ENCODE assay signal across 16 mouse cellular contexts in the genomic region with DNA sequence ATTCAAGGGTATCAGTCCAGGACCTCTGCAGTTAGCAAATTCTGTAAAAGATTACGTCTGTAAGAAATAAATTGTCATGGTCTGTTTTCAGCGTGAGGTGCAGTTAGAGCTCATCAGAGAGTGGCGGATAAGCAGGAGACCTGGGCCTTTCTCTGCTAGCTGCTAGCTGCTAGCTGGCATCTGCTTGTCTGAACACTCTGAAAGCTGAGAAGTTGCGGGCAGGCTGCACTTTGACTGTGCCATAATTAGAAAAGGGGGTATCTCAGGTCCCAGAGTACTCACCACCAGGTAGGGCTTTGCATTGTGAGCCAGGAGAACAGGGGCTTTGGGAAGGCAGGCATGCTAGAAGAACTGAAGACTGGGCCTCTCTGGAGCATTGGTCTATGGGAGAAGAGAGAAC. TPM values are rescaled to one million over a fixed set of nuclear protein-coding genes. Genes with fewer than 3 reads are reported as not detected.
DNase-seq lines count a peak whose midpoint lies in the region; ATAC-seq lines count a peak whose summit lies in the region.
"Had no signal": no experiment of that assay in that cellular context is flagged by ENCODE, and none has a peak within 500 bp of the region (broad histone marks: within the 10 kb centered on the region; RNA-seq: fewer than 3 reads in every experiment).

No protein-coding gene starts in this region.

- peak overlapping the region; percentile 86; the same call in 1 of the 2 replicates for H3K4me2 ChIP-seq in liver, embryonic 13.5 days
- H3K4me2 ChIP-seq in liver, embryonic 12.5 days, result no peak overlapping the region
- H3K4me2 ChIP-seq in heart, embryonic 16.5 days (ENCODE audit: low read depth, low read length), result peak overlapping the region; percentile 68

- WGBS in liver, embryonic 13.5 days (ENCODE audit: insufficient replicate concordance), result 73% methylated on average over 4 of the region's 4 CpGs
- WGBS in liver, embryonic 12.5 days (ENCODE audit: insufficient replicate concordance), result 72% methylated on average over 4 of the region's 4 CpGs
- 44% methylated on average over 4 of the region's 4 CpGs for WGBS in heart, embryonic 16.5 days

- peaks cover 47% of the 10 kb centered on the region for H3K4me1 ChIP-seq in liver, embryonic 13.5 days (replicated peaks)
- H3K4me1 ChIP-seq in liver, embryonic 12.5 days, result peaks cover 49% of the 10 kb centered on the region
- peaks cover 30% of the 10 kb centered on the region for H3K4me1 ChIP-seq in heart, embryonic 16.5 days (ENCODE audit: control insufficient read depth, insufficient read depth, low read length)

- no peak overlapping the region for H3K4me3 ChIP-seq in liver, embryonic 13.5 days (replicated peaks)
- no peak overlapping the region for H3K4me3 ChIP-seq in liver, embryonic 12.5 days
- H3K4me3 ChIP-seq in heart, embryonic 16.5 days (ENCODE audit: low read length), result peak overlapping the region; percentile 85
- H3K4me3 ChIP-seq: forebrain, embryonic 15.5 days had no signal

- H3K36me3 ChIP-seq in liver, embryonic 13.5 days, result peaks cover 5% of the 10 kb centered on the region; the same call in 1 of the 2 replicates
- H3K36me3 ChIP-seq in liver, embryonic 12.5 days, result peaks cover 6% of the 10 kb centered on the region; the same call in 1 of the 2 replicates
- 0 out of 2 replicates have a peak, but pooled peaks cover 6% of the 10 kb centered on the region for H3K36me3 ChIP-seq in heart, embryonic 16.5 days (ENCODE audit: control insufficient read depth, insufficient read depth)
- H3K36me3 ChIP-seq: forebrain, embryonic 15.5 days; midbrain, embryonic 10.5 days had no signal

- no peaks in the 10 kb centered on the region for H3K27me3 ChIP-seq in liver, embryonic 13.5 days
- H3K27me3 ChIP-seq in liver, embryonic 12.5 days (replicated peaks), result no peaks in the 10 kb centered on the region
- no peaks in the 10 kb centered on the region for H3K27me3 ChIP-seq in heart, embryonic 16.5 days (ENCODE audit: control insufficient read depth, insufficient read depth, low read length)
- H3K27me3 ChIP-seq: forebrain, embryonic 15.5 days had no signal

- no peak overlapping the region for H3K27ac ChIP-seq in liver, embryonic 13.5 days
- no peak overlapping the region for H3K27ac ChIP-seq in liver, embryonic 12.5 days
- peak overlapping the region; percentile 100 for H3K27ac ChIP-seq in heart, embryonic 16.5 days (ENCODE audit: low read length)
- H3K27ac ChIP-seq: forebrain, embryonic 15.5 days; midbrain, embryonic 10.5 days had no signal

- ATAC-seq in liver, embryonic 13.5 days (ENCODE audit: low read depth), result no peak
- ATAC-seq in liver, embryonic 12.5 days, result no peak
- no peak for ATAC-seq in heart, embryonic 16.5 days (replicated peaks; ENCODE audit: extremely low read depth, insufficient read depth, low FRiP score)
- no peak for ATAC-seq in CD4-positive, CD25-positive, alpha-beta regulatory T cell, adult 4 months
- ATAC-seq: forebrain, embryonic 15.5 days had no signal

- peak; percentile 60 for DNase-seq in gastrocnemius, adult 18-20 months (ENCODE audit: low spot score)
- DNase-seq in gastrocnemius, postnatal 10 days, result no peak
- no peak for DNase-seq in liver, embryonic 13.5 days
- DNase-seq in skeletal muscle tissue, adult 2 months (ENCODE audit: low read depth, low spot score), result peak; percentile 83
- no peak for DNase-seq in yolk sac, embryonic 10.5 days (ENCODE audit: low spot score)
- DNase-seq: adrenal gland, postnatal 10 days; cerebellum, postnatal 36 days; kidney, adult 11 months; kidney, postnatal 4 days; lung, embryonic 14.5 days; right cerebral cortex, postnatal 4 days had no signal

- H3K9me3 ChIP-seq in liver, embryonic 13.5 days (replicated peaks), result no peaks in the 10 kb centered on the region
- no peaks in the 10 kb centered on the region for H3K9me3 ChIP-seq in liver, embryonic 12.5 days (replicated peaks)
- no peaks in the 10 kb centered on the region for H3K9me3 ChIP-seq in heart, embryonic 16.5 days (replicated peaks; ENCODE audit: control insufficient read depth, low read length)
- H3K9me3 ChIP-seq: forebrain, embryonic 15.5 days; midbrain, embryonic 10.5 days had no signal

- H3K9ac ChIP-seq in liver, embryonic 13.5 days, result no peak overlapping the region
- no peak overlapping the region for H3K9ac ChIP-seq in liver, embryonic 12.5 days
- peak overlapping the region; percentile 97 for H3K9ac ChIP-seq in heart, embryonic 16.5 days (ENCODE audit: low read length)
- H3K9ac ChIP-seq: forebrain, embryonic 15.5 days; lung, embryonic 14.5 days had no signal

RNA-seq across cellular contexts. Expression of gene Itgb3bp, which starts 2.2 kb away (rescaled TPM):
- 1 to 10 TPM; 4.2 to 4.3 TPM for total RNA-seq in gastrocnemius, adult 18-20 months (2021)
- 1 to 10 TPM; 5.2 to 5.8 TPM for total RNA-seq in gastrocnemius, postnatal 10 days (2021)
- polyA plus RNA-seq in liver, embryonic 13.5 days (2015; fragmentation: Nextera tagmentation; extraction: Ambion mirVana), result 27.8 and 30.4 TPM in 2 replicates
- 29.7 and 30.0 TPM in 2 replicates for polyA plus RNA-seq in liver, embryonic 12.5 days (2016; fragmentation: Nextera tagmentation; extraction: Ambion mirVana)
- 28.3 and 31.9 TPM in 2 replicates for polyA plus RNA-seq in heart, embryonic 16.5 days (2015; fragmentation: Nextera tagmentation; extraction: Ambion mirVana)
- polyA plus RNA-seq in CD4-positive, CD25-positive, alpha-beta regulatory T cell, adult 4 months (2017; shearing (Covaris generic)), result 10 to 100 TPM; 24.6 to 34.0 TPM

RNA-seq across cellular contexts. Expression of gene Pgm1, which starts 2.6 kb away (rescaled TPM):
- 1,000 to 10,000 TPM in 1 of 2 experiments, 100 to 1,000 TPM in 1; 993 to 1,171 TPM for total RNA-seq in gastrocnemius, adult 18-20 months (2021)
- total RNA-seq in gastrocnemius, postnatal 10 days (2021), result 100 to 1,000 TPM; 757 to 836 TPM
- 51.1 and 58.7 TPM in 2 replicates for polyA plus RNA-seq in liver, embryonic 13.5 days (2015; fragmentation: Nextera tagmentation; extraction: Ambion mirVana)
- 60.2 and 64.7 TPM in 2 replicates for polyA plus RNA-seq in liver, embryonic 12.5 days (2016; fragmentation: Nextera tagmentation; extraction: Ambion mirVana)
- 291 and 294 TPM in 2 replicates for polyA plus RNA-seq in heart, embryonic 16.5 days (2015; fragmentation: Nextera tagmentation; extraction: Ambion mirVana)
- 10 to 100 TPM; 34.0 to 59.5 TPM for polyA plus RNA-seq in CD4-positive, CD25-positive, alpha-beta regulatory T cell, adult 4 months (2017; shearing (Covaris generic))

Comparison
In these comparisons a context has a peak if more than half of its experiments do, and no peak if none do; other contexts are left out.
1. DNase-seq: peak in gastrocnemius, adult 18-20 months (single experiment) and skeletal muscle tissue, adult 2 months (single experiment); none in gastrocnemius, postnatal 10 days (single experiment), liver, embryonic 13.5 days (single experiment) and yolk sac, embryonic 10.5 days (single experiment).